Mouse (Mus musculus) limb, embryonic 12.5 days (tissue): ENCODE data around the gene Akap2. TPM values are rescaled to one million over a fixed set of nuclear protein-coding genes. Genes with fewer than 3 reads are reported as not detected.

Experiments
- ATAC-seq: fragments of 200-750 bp; cut with Nextera tagmentation; 2 replicates; pipeline ENCODE4 v1.8.0; 2017; ENCODE audit warnings: low read depth, moderate TSS enrichment; ENCODE audit not compliant: insufficient number of reproducible peaks, insufficient read depth, low FRiP score, low TSS enrichment
- H3K27ac ChIP-seq: fragments of 300-500 bp; sonication (generic); 2 replicates; pipeline ENCODE4 v1.5.1; 2016; ENCODE audit warnings: mild to moderate bottlenecking, moderate library complexity
- H3K27me3 ChIP-seq: fragments of 300-500 bp; sonication (generic); 2 replicates; pipeline ENCODE4 v1.6.1; 2016; ENCODE audit warnings: mild to moderate bottlenecking, moderate library complexity
- H3K36me3 ChIP-seq: fragments of 300-500 bp; sonication (generic); 2 replicates; pipeline ENCODE4 v1.6.1; 2016; ENCODE audit warnings: mild to moderate bottlenecking, moderate library complexity
- H3K4me1 ChIP-seq: fragments of 300-500 bp; sonication (generic); replicated peaks from 2 replicates; pipeline ENCODE4 v1.6.1; 2016
- H3K4me2 ChIP-seq: fragments of 300-500 bp; sonication (generic); 2 replicates; pipeline ENCODE4 v1.6.1; 2016; ENCODE audit warnings: mild to moderate bottlenecking, moderate library complexity
- H3K4me3 ChIP-seq: fragments of 300-500 bp; sonication (generic); replicated peaks from 2 replicates; pipeline ENCODE4 v1.5.1; 2016; ENCODE audit warnings: mild to moderate bottlenecking
- H3K9ac ChIP-seq: fragments of 300-500 bp; sonication (generic); replicated peaks from 2 replicates; pipeline ENCODE4 v1.6.1; 2016; ENCODE audit warnings: mild to moderate bottlenecking, moderate library complexity
- H3K9me3 ChIP-seq: fragments of 300-500 bp; sonication (generic); 2 replicates; pipeline ENCODE4 v1.6.1; 2016; ENCODE audit warnings: mild to moderate bottlenecking, moderate library complexity
- WGBS: fragments of 180-500 bp; shearing (Covaris S2); methylation state at CpG from one replicate; pipeline ENCODE4 v1.1.7; 2016; 5-methylcytosine and 5-hydroxymethylcytosine counted together
- polyA plus RNA-seq: library from polyadenylated mRNA; unstranded; fragments of >200 nt; fragmentation: Nextera tagmentation; extraction: Ambion mirVana; gene quantifications from 2 replicates; pipeline ENCODE4 v1.2.1, GENCODE M21; 2016

Gene Akap2
- polyA plus RNA-seq, 1 experiment from 2014 or later: 32.0 TPM

DNA sequence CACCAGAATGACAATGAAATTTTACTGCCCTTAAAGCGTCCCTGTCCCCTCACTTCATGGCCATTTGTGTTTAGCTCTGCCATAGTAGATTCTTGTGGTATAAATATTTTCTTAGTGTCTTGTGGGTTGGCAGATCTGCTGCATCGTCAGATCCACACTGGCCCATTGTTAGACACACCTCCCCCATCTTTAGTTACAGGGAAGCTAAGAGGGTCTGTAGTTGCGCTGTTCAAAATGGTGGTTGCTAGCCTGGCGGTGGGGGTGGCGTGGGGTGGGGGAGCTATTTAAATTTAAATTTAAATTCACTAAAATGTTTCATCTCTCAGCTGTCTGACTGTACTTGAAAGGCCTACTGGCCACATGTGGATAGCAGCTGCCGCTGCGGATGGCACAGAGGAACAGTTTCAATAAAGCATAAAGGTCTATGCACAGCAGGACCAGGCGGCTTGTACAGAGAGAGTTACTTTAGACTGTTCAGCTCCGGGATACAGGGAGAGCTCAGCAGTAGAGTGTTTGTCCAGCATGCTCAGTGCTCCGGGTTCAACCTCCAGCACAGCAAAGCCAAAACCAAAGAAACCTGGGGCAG lies 174.6 kb downstream of the Akap2 start:
- Histone ChIP-seq H3K36me3 (peaks cover 12% of the 10 kb centered on the region), H3K9me3 (no peaks in the 10 kb centered on the region), H3K4me2 (no peak overlapping the region), H3K27ac (peak overlapping the region; percentile 17; the same call in 1 of the 2 replicates), H3K4me1 (peaks cover 33% of the 10 kb centered on the region), H3K27me3 (no peaks in the 10 kb centered on the region), H3K4me3 (no peak overlapping the region), H3K9ac (no peak overlapping the region)
- 68% methylated on average over 10 of the region's 10 CpGs for WGBS
- 0 out of 2 replicates have a peak, but pooled peaks have one; percentile 42 for ATAC-seq

DNA sequence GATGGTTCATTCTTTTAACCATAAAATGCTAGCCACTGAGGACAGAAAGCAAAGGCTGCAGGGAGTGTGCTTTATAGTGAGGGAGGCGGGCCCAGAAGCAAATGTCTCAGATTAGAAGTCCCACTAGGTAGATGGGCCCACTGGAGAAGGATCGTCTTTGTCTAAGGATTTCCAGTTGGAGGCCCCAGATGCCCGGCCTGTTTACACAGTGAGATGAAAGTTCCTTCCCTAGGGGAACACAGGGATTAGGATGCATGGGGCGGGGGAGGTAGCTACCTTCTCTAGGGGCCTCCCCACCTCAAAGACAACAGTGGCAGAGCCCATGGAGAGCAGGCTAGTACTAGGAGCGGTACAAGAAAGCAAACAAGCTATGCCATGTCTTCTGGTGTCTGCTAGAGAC lies 177.7 kb downstream of the Akap2 start:
- Histone ChIP-seq H3K27ac (no peak overlapping the region; the same call in 1 of the 2 replicates), H3K4me2 (no peak overlapping the region), H3K27me3 (no peaks in the 10 kb centered on the region), H3K9ac (no peak overlapping the region), H3K9me3 (no peaks in the 10 kb centered on the region), H3K4me3 (no peak overlapping the region), H3K36me3 (peaks cover 14% of the 10 kb centered on the region), H3K4me1 (peaks cover 34% of the 10 kb centered on the region)
- WGBS: 50% methylated on average over 5 of the region's 5 CpGs
- ATAC-seq: no peak

DNA sequence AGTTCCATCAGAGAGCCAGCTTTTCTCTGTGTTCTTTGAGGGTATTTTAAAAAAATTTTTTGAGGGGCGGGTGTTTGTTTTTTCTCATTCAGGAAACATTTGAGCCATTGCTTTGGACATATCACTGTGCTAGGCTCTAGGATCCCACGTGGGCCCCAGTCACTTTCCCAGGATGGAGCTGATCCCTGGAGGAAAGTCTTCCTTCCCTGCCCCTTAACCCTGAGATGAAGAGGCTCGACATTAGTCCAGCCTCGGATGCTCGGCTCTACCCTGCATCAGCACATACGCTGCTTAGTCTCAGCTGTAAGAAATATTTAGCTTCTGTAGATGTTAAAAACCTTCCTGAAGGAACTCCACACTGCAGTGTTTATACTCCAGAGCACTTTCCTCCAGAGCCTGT lies 178.4 kb downstream of the Akap2 start:
- Histone ChIP-seq H3K9ac (no peak overlapping the region), H3K4me3 (no peak overlapping the region), H3K4me2 (no peak overlapping the region), H3K27ac (0 out of 2 replicates have a peak overlapping the region, but pooled peaks have one; percentile 29), H3K36me3 (peaks cover 14% of the 10 kb centered on the region), H3K27me3 (no peaks in the 10 kb centered on the region), H3K4me1 (peaks cover 34% of the 10 kb centered on the region), H3K9me3 (no peaks in the 10 kb centered on the region)
- ATAC-seq: no peak
- WGBS: 53% methylated on average over 6 of the region's 6 CpGs

DNA sequence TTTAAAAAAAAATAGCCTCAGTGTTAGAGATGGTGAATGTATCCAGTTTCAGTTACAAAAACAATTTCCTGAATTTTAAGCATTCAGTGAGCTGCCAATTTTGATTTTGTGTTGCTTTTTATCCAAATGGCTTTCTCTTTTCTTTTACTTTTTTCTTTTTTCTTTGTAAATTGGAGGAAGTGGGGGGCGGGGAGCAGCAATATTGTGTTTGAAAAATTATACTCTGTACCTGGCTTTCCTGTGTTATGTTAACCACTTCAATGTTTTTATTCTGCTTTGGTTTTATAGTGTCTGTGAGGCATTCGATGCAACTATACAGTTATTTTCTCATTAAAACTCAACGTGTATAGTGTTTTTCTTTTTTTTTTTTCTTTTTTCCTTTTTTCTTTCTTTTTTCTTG lies 179.2 kb downstream of the Akap2 start:
- Histone ChIP-seq H3K36me3 (peaks cover 14% of the 10 kb centered on the region), H3K4me3 (no peak overlapping the region), H3K27ac (no peak overlapping the region), H3K4me2 (no peak overlapping the region), H3K4me1 (peaks cover 28% of the 10 kb centered on the region), H3K27me3 (no peaks in the 10 kb centered on the region), H3K9ac (no peak overlapping the region), H3K9me3 (no peaks in the 10 kb centered on the region)
- ATAC-seq: no peak
- WGBS: 75% methylated on average over 3 of the region's 3 CpGs

DNA sequence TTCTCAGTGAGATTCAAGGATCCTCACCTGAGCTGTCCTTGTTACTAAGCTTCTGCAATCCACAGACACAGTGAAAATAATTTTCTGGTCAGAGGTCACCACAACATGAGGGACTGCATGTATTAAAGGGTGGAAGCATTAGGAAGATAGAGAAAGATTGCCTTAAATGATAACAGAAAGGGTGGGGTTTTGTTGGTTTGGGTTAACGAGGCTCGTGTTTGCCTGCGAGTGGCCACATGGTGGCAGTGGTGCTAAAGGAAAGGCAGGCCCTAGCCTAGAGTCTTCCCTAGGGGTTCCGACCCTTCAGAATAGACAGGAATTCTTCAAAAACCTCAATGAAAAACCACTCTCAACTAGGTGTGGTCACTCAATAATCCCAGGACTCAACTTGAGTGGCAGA lies 183.8 kb downstream of the Akap2 start:
- H3K9me3 ChIP-seq: no peaks in the 10 kb centered on the region
- no peak overlapping the region for H3K9ac ChIP-seq
- H3K36me3 ChIP-seq: peaks cover 3% of the 10 kb centered on the region; the same call in 1 of the 2 replicates
- H3K4me2 ChIP-seq: no peak overlapping the region
- 5% methylated on average over 4 of the region's 4 CpGs for WGBS
- ATAC-seq: no peak
- H3K4me1 ChIP-seq: peaks cover 14% of the 10 kb centered on the region
- H3K27me3 ChIP-seq: no peaks in the 10 kb centered on the region
- no peak overlapping the region for H3K27ac ChIP-seq
- no peak overlapping the region for H3K4me3 ChIP-seq

DNA sequence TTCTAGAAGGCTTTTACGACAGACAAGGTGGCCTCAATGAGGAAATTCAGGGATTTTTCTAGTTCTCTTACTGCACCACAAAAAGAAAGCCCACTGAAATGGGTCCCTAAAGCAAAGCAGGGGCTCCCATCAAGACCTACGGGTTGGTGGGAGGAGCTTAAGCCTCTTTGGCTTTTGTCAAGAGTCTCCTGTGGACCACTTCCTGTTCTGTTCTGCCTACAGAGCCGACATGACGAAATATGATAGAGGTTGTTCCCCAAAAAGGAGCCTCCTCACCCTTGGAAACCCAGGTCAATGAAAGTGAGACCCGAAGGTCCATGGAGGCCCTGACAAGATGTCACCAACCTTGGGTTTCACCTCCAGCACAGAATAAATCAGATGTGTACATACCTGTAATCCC lies 185.2 kb downstream of the Akap2 start:
- no peak overlapping the region for H3K27ac ChIP-seq
- H3K4me2 ChIP-seq: no peak overlapping the region
- peaks cover 10% of the 10 kb centered on the region for H3K4me1 ChIP-seq
- H3K9me3 ChIP-seq: no peaks in the 10 kb centered on the region
- WGBS: 82% methylated on average over 5 of the region's 5 CpGs
- ATAC-seq: no peak
- H3K9ac ChIP-seq: no peak overlapping the region
- no peaks in the 10 kb centered on the region; the same call in 1 of the 2 replicates for H3K36me3 ChIP-seq
- no peak overlapping the region for H3K4me3 ChIP-seq
- H3K27me3 ChIP-seq: no peaks in the 10 kb centered on the region

DNA sequence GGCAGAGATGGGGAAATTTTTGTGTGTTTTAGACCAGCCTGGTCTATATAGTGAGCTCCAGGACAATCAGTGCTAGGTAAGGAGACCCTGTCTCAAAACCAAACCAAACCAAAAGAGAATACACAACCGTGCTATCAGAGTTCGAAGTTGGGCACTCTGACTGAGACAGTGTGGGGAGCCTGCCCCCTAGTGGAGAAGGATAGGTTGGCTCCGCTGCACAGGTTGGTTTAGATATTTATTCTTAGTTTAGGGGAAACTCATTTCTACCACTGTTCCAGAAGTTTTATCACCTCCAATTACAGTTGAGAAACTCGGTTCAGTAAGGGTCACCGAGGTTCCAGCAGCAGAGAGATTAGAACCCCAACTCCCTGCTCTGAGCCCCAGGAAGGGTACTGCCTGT lies 186.8 kb downstream of the Akap2 start:
- Histone ChIP-seq H3K27ac (no peak overlapping the region), H3K4me2 (0 out of 2 replicates have a peak overlapping the region, but pooled peaks have one; percentile 6), H3K9me3 (no peaks in the 10 kb centered on the region), H3K9ac (no peak overlapping the region), H3K4me1 (peaks cover 10% of the 10 kb centered on the region), H3K4me3 (no peak overlapping the region), H3K36me3 (no peaks in the 10 kb centered on the region), H3K27me3 (no peaks in the 10 kb centered on the region; the same call in 1 of the 2 replicates)
- WGBS: 6% methylated on average over 5 of the region's 5 CpGs
- 0 out of 2 replicates have a peak, but pooled peaks have one; percentile 43 for ATAC-seq

DNA sequence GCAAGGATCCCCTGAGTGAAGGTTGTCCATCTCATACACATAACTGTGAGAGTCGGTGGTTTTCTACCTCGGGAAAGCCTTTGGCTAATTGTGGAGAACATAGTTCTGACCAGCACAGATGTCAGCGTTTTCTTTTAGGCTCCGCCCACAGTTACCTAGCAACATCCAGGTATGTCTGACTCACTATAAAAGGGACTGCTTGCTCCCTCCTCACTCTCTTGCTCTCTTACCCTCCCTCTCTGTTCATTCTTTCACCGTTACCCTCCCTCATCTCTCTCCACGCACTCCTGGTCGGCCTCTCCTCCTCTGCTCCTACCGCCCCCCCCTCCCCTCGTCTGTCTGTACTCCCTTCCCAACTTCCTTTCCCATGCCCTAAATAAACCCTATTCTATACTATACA lies 187.2 kb downstream of the Akap2 start:
- Histone ChIP-seq H3K27me3 (no peaks in the 10 kb centered on the region; the same call in 1 of the 2 replicates), H3K9ac (no peak overlapping the region), H3K36me3 (no peaks in the 10 kb centered on the region), H3K4me2 (0 out of 2 replicates have a peak overlapping the region, but pooled peaks have one; percentile 6), H3K4me1 (peaks cover 10% of the 10 kb centered on the region), H3K4me3 (no peak overlapping the region), H3K27ac (no peak overlapping the region), H3K9me3 (no peaks in the 10 kb centered on the region)
- 35% methylated on average over 9 of the region's 9 CpGs for WGBS
- 0 out of 2 replicates have a peak, but pooled peaks have one; percentile 7 for ATAC-seq

DNA sequence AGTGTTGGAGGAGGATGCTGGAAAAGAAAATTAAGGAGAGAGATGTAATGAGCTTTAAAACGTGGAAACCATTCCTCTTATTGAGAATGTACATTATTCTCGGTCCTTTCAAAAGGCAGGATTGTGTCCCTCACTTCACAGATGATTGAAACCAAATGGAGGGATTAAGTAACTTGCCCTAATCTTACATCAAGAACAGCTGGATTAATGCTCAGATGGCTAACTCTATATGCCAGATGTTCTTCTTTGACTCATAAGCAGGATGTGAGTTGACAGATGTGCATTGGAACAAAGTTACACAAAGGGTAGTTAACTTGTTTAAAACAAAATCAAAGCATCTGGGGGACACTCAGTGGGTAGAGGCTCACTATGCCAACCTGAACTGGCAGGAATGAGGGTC lies 189.3 kb downstream of the Akap2 start:
- no peaks in the 10 kb centered on the region; the same call in 1 of the 2 replicates for H3K27me3 ChIP-seq
- peaks cover 10% of the 10 kb centered on the region for H3K4me1 ChIP-seq
- 18% methylated on average over 2 of the region's 2 CpGs for WGBS
- H3K4me2 ChIP-seq: no peak overlapping the region
- no peaks in the 10 kb centered on the region for H3K36me3 ChIP-seq
- H3K9me3 ChIP-seq: no peaks in the 10 kb centered on the region
- no peak overlapping the region for H3K27ac ChIP-seq
- H3K9ac ChIP-seq: no peak overlapping the region
- ATAC-seq: no peak
- no peak overlapping the region for H3K4me3 ChIP-seq

DNA sequence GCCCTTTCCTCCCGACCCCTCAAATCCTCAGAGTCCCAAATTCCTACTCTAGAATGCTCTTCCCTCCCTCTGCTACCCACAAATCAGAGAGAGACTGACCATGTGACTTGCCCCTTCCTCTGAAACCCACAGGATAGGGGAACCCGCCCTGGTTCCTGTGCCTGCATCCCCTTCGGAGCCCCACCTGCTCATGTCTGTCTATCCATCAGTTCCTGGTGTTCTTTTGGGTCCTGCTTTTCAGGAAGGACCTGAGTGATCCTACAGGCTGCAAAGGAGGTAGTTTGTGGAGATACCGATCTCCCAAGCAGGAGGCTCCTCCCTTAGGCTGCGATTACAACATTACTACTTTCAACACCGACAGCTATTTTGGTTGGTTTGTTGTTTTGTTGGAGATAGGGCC lies 191.4 kb downstream of the Akap2 start:
- 66% methylated on average over 6 of the region's 6 CpGs for WGBS
- no peak for ATAC-seq
- H3K27ac ChIP-seq: no peak overlapping the region
- H3K4me3 ChIP-seq: no peak overlapping the region
- no peaks in the 10 kb centered on the region; the same call in 1 of the 2 replicates for H3K27me3 ChIP-seq
- H3K9me3 ChIP-seq: no peaks in the 10 kb centered on the region
- no peak overlapping the region for H3K9ac ChIP-seq
- no peak overlapping the region for H3K4me2 ChIP-seq
- H3K4me1 ChIP-seq: peaks cover 8% of the 10 kb centered on the region
- no peaks in the 10 kb centered on the region for H3K36me3 ChIP-seq

DNA sequence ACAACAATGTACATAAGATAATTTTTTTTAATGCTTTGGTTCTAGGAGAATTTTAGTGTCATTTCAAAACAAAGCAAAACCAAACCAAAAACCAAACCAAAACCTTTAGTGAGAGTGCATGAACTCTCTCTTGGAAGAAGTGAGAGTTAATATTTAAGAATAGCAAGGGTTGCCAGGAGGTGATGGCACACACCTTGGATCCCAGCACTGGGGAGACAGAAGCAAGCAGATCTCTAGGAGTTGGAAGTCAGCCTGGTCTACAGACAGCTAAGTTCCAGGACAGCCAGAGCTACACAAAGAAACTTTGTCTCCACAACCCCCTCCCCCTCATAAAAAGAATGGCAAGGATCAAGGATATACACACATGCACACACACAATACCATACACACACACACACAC lies 195.6 kb downstream of the Akap2 start:
- no peak overlapping the region for H3K9ac ChIP-seq
- H3K27ac ChIP-seq: no peak overlapping the region
- no peaks in the 10 kb centered on the region for H3K9me3 ChIP-seq
- no peak for ATAC-seq
- H3K4me1 ChIP-seq: peaks cover 17% of the 10 kb centered on the region
- no peaks in the 10 kb centered on the region for H3K36me3 ChIP-seq
- H3K27me3 ChIP-seq: peaks cover 9% of the 10 kb centered on the region
- H3K4me2 ChIP-seq: no peak overlapping the region
- no peak overlapping the region for H3K4me3 ChIP-seq
